Mouse (Mus musculus) midbrain, postnatal 0 days (tissue): Measurements from ENCODE around the gene Clec16a. TPM values are rescaled to one million over a fixed set of nuclear protein-coding genes. Genes with fewer than 3 reads are reported as not detected.

Experiments
- ATAC-seq: fragments of 200-750 bp; cut with Nextera tagmentation; 2 replicates; pipeline ENCODE4 v1.8.0; 2017; ENCODE audit warnings: moderate number of reproducible peaks, mild to moderate bottlenecking, moderate TSS enrichment, moderate library complexity; ENCODE audit not compliant: low FRiP score
- DNase-seq: peaks from one replicate; pipeline ENCODE4 v3.0.0-alpha.2; 2015; ENCODE audit warnings: low spot score
- H3K27ac ChIP-seq: fragments of 300-500 bp; sonication (generic); 2 replicates; pipeline ENCODE4 v1.5.1; 2014; ENCODE audit warnings: low read depth, mild to moderate bottlenecking, low read length, mixed read lengths
- H3K27me3 ChIP-seq: fragments of 300-500 bp; sonication (generic); 2 replicates; pipeline ENCODE4 v1.6.1; 2014; ENCODE audit warnings: low read length, control low read depth, mixed read lengths; ENCODE audit not compliant: insufficient read depth
- H3K36me3 ChIP-seq: fragments of 300-500 bp; sonication (generic); 2 replicates; pipeline ENCODE4 v1.6.1; 2014; ENCODE audit warnings: low read length, control low read depth, mixed read lengths; ENCODE audit not compliant: insufficient read depth
- H3K4me1 ChIP-seq: fragments of 300-500 bp; sonication (generic); 2 replicates; pipeline ENCODE4 v1.6.1; 2014; ENCODE audit warnings: mild to moderate bottlenecking, control low read depth, antibody characterized with exemption, low read length, mixed read lengths; ENCODE audit not compliant: insufficient read depth
- H3K4me2 ChIP-seq: fragments of 300-500 bp; sonication (generic); 2 replicates; pipeline ENCODE4 v1.6.1; 2014; ENCODE audit warnings: low read depth, mild to moderate bottlenecking, low read length, mixed read lengths; ENCODE audit not compliant: poor library complexity, severe bottlenecking
- H3K4me3 ChIP-seq: fragments of 300-500 bp; sonication (generic); 2 replicates; pipeline ENCODE4 v1.5.1; 2014; ENCODE audit warnings: low read depth, mild to moderate bottlenecking, low read length, moderate library complexity
- H3K9ac ChIP-seq: fragments of 300-500 bp; sonication (generic); replicated peaks from 2 replicates; pipeline ENCODE4 v1.6.1; 2014; ENCODE audit warnings: mild to moderate bottlenecking, low read length, moderate library complexity, mixed read lengths; ENCODE audit not compliant: poor library complexity, severe bottlenecking
- H3K9me3 ChIP-seq: fragments of 300-500 bp; sonication (generic); 2 replicates; pipeline ENCODE4 v1.6.1; 2016; ENCODE audit warnings: low read length, control low read depth
- CTCF ChIP-seq: IDR thresholded peaks from 2 replicates; pipeline ENCODE4 v1.5.1; 2016; ENCODE audit warnings: antibody characterized with exemption, mild to moderate bottlenecking
- WGBS: fragments of 180-500 bp; shearing (Covaris S2); extraction: QIAGEN DNeasy Blood & Tissue Kit; methylation state at CpG from one replicate; pipeline ENCODE4 v1.1.7; 2014; 5-methylcytosine and 5-hydroxymethylcytosine counted together
- polyA plus RNA-seq: library from polyadenylated mRNA; unstranded; fragments of >200 nt; fragmentation: Nextera tagmentation; extraction: Ambion mirVana; gene quantifications from 2 replicates; pipeline ENCODE4 v1.2.1, GENCODE M21; 2015
- total RNA-seq: library from RNA; depleted of rRNA; stranded (reverse); fragments of >200 nt; gene quantifications from 2 replicates; pipeline ENCODE4 v1.2.3, GENCODE M21; 2014

Gene Clec16a
- total and polyA plus RNA-seq, 2 experiments from 2014 or later, result 63.8 to 69.5 TPM

- no peak overlapping the region for H3K9ac ChIP-seq
- H3K36me3 ChIP-seq, result no peaks in the 10 kb centered on the region
- no peaks in the 10 kb centered on the region for H3K9me3 ChIP-seq
- no peak overlapping the region for H3K4me2 ChIP-seq
- H3K27ac ChIP-seq, result no peak overlapping the region
- DNase-seq (peak; percentile 48), ATAC-seq (no peak)
- no peaks in the 10 kb centered on the region for H3K27me3 ChIP-seq
- no peaks in the 10 kb centered on the region; the same call in 1 of the 2 replicates for H3K4me1 ChIP-seq
- no peak for TF ChIP-seq CTCF
- H3K4me3 ChIP-seq, result no peak overlapping the region
- 55% methylated on average over 2 of the region's 2 CpGs for WGBS
These were observed 171.6 kb downstream of the Clec16a start for GRCm38 (mm10) chr16:10716696-10717095.

- no peak overlapping the region for H3K4me2 ChIP-seq
- DNase-seq (peak; percentile 85), ATAC-seq (no peak)
- no peak overlapping the region for H3K9ac ChIP-seq
- no peaks in the 10 kb centered on the region for H3K4me1 ChIP-seq
- 52% methylated on average over 6 of the region's 6 CpGs for WGBS
- no peak overlapping the region for H3K4me3 ChIP-seq
- no peaks in the 10 kb centered on the region for H3K9me3 ChIP-seq
- no peaks in the 10 kb centered on the region for H3K36me3 ChIP-seq
- no peaks in the 10 kb centered on the region for H3K27me3 ChIP-seq
- no peak overlapping the region for H3K27ac ChIP-seq
- TF ChIP-seq CTCF, result no peak
These were observed 174.8 kb downstream of the Clec16a start for GRCm38 (mm10) chr16:10719971-10720370.

GRCm38 (mm10) chr16:10722882-10723544 lies 177.9 kb downstream of the Clec16a start:
- Histone ChIP-seq H3K27ac (no peak overlapping the region), H3K4me2 (no peak overlapping the region), H3K9me3 (no peaks in the 10 kb centered on the region), H3K27me3 (no peaks in the 10 kb centered on the region), H3K4me3 (no peak overlapping the region), H3K36me3 (no peaks in the 10 kb centered on the region), H3K4me1 (no peaks in the 10 kb centered on the region), H3K9ac (no peak overlapping the region)
- DNase-seq (no peak), ATAC-seq (no peak)
- no peak for TF ChIP-seq CTCF
- WGBS, result 67% methylated on average over 1 of the region's 1 CpGs

- ATAC-seq (no peak), DNase-seq (no peak)
- no peaks in the 10 kb centered on the region for H3K4me1 ChIP-seq
- no peak overlapping the region for H3K9ac ChIP-seq
- H3K4me2 ChIP-seq, result no peak overlapping the region
- TF ChIP-seq CTCF, result no peak
- H3K36me3 ChIP-seq, result no peaks in the 10 kb centered on the region
- no peak overlapping the region for H3K27ac ChIP-seq
- no peak overlapping the region for H3K4me3 ChIP-seq
- 68% methylated on average over 5 of the region's 5 CpGs for WGBS
- H3K27me3 ChIP-seq, result no peaks in the 10 kb centered on the region
- H3K9me3 ChIP-seq, result no peaks in the 10 kb centered on the region
These were observed 178.9 kb downstream of the Clec16a start for GRCm38 (mm10) chr16:10723816-10724647.

- H3K4me2 ChIP-seq, result no peak overlapping the region
- no peak overlapping the region for H3K9ac ChIP-seq
- DNase-seq, result no peak
- 50% methylated on average over 2 of the region's 2 CpGs for WGBS
- no peak for ATAC-seq
- H3K36me3 ChIP-seq, result no peaks in the 10 kb centered on the region
- H3K9me3 ChIP-seq, result no peaks in the 10 kb centered on the region
- no peak overlapping the region for H3K27ac ChIP-seq
- H3K27me3 ChIP-seq, result no peaks in the 10 kb centered on the region
- no peak overlapping the region for H3K4me3 ChIP-seq
- H3K4me1 ChIP-seq, result no peaks in the 10 kb centered on the region
- TF ChIP-seq CTCF, result peak; percentile 46
These were observed 180.0 kb downstream of the Clec16a start for GRCm38 (mm10) chr16:10725156-10725555.

- ATAC-seq (no peak), DNase-seq (no peak)
- TF ChIP-seq CTCF, result no peak
- Histone ChIP-seq H3K9me3 (no peaks in the 10 kb centered on the region), H3K4me3 (no peak overlapping the region), H3K36me3 (0 out of 2 replicates have a peak, but pooled peaks cover 4% of the 10 kb centered on the region), H3K27ac (no peak overlapping the region), H3K4me2 (no peak overlapping the region), H3K9ac (no peak overlapping the region), H3K4me1 (no peaks in the 10 kb centered on the region), H3K27me3 (no peaks in the 10 kb centered on the region)
- WGBS, result 81% methylated on average over 4 of the region's 4 CpGs
These were observed 182.5 kb downstream of the Clec16a start for GRCm38 (mm10) chr16:10727630-10728029.
